Mouse (Mus musculus): ENCODE data around the gene Usp16.
"Not testable (repeated sequence)": the region's sequence is repeated elsewhere in the genome, so short reads cannot be mapped to it uniquely, and the experiment has no call there.

Gene Usp16

GRCm38 (mm10) chr16:87486739-87487138, 32.2 kb downstream of the Usp16 start:
- no peak for DNase-seq (ENCODE audit: low spot score)

GRCm38 (mm10) chr16:87488605-87489004, 34.1 kb downstream of the Usp16 start:
- no peak for DNase-seq (ENCODE audit: low spot score)

GRCm38 (mm10) chr16:87492191-87492792, 37.8 kb downstream of the Usp16 start:
- not testable (repeated sequence) for DNase-seq (ENCODE audit: low spot score)

- peak; percentile 28 for DNase-seq (ENCODE audit: low spot score)
Observed at GRCm38 (mm10) chr16:87494955-87495655, 40.6 kb downstream of the Usp16 start.

GRCm38 (mm10) chr16:87495716-87496447, 41.4 kb downstream of the Usp16 start, which contains the start of gene Cct8:
Gene Cct8 (minus strand): TSS chr16:87495873.
- DNase-seq (ENCODE audit: low spot score) = peak; percentile 99

- DNase-seq (ENCODE audit: low spot score) = peak; percentile 7
Observed at GRCm38 (mm10) chr16:87496728-87497127, 42.2 kb downstream of the Usp16 start.

GRCm38 (mm10) chr16:87497171-87497570, 42.7 kb downstream of the Usp16 start:
- no peak for DNase-seq (ENCODE audit: low spot score)

- peak; percentile 17 for DNase-seq (ENCODE audit: low spot score)
Observed at GRCm38 (mm10) chr16:87499556-87499955, 45.1 kb downstream of the Usp16 start.

GRCm38 (mm10) chr16:87501304-87502078, 47.0 kb downstream of the Usp16 start:
- peak; percentile 32 for DNase-seq (ENCODE audit: low spot score)

- DNase-seq (ENCODE audit: low spot score) = no peak
Observed at GRCm38 (mm10) chr16:87511706-87512105, 57.2 kb downstream of the Usp16 start.

GRCm38 (mm10) chr16:87512331-87512730, 57.8 kb downstream of the Usp16 start:
- DNase-seq (ENCODE audit: low spot score) = no peak

- DNase-seq (ENCODE audit: low spot score) = no peak
Observed at GRCm38 (mm10) chr16:87524228-87524627, 69.7 kb downstream of the Usp16 start.

GRCm38 (mm10) chr16:87527553-87528249, 73.2 kb downstream of the Usp16 start:
- DNase-seq (ENCODE audit: low spot score) = no peak

GRCm38 (mm10) chr16:87528755-87529154, 74.3 kb downstream of the Usp16 start:
- DNase-seq (ENCODE audit: low spot score) = no peak

Measured in embryo, embryonic 10.5 days (tissue).